Mouse (Mus musculus) heart, adult 2 months (tissue): Measurements from ENCODE around the gene Bsg. TPM values are rescaled to one million over a fixed set of nuclear protein-coding genes. Genes with fewer than 3 reads are reported as not detected.
A peak's percentile ranks its signal among the peaks of the same experiment; 100 is the strongest.

ENCODE experiments used
- DNase-seq, 2 experiments: peaks; one replicate each; pipeline ENCODE4 v3.0.0; 2021
- H3K27ac ChIP-seq: fragments of 200-600 bp; 2 replicates; pipeline ENCODE4 v1.8.1; 2022
- H3K27me3 ChIP-seq: fragments of 200-500 bp; 2 replicates; pipeline ENCODE4 v1.6.1; 2012; ENCODE audit warnings: mild to moderate bottlenecking, low read length, inconsistent platforms, mixed read lengths; ENCODE audit not compliant: control insufficient read depth, insufficient read depth
- H3K36me3 ChIP-seq: fragments of 200-500 bp; 2 replicates; pipeline ENCODE4 v1.6.1; 2012; ENCODE audit warnings: low read length, inconsistent platforms; ENCODE audit not compliant: control insufficient read depth, insufficient read depth
- H3K4me1 ChIP-seq: fragments of 200-500 bp; 2 replicates; pipeline ENCODE4 v1.6.1; 2011; ENCODE audit warnings: low read length; ENCODE audit not compliant: control insufficient read depth, insufficient read depth
- H3K4me3 ChIP-seq: fragments of 200-600 bp; 2 replicates; pipeline ENCODE4 v1.8.1; 2022
- H3K79me2 ChIP-seq: fragments of 200-500 bp; replicated peaks from 2 replicates; pipeline ENCODE4 v1.6.1; 2012; ENCODE audit warnings: mild to moderate bottlenecking, inconsistent platforms, low read length, moderate library complexity, mixed read lengths; ENCODE audit not compliant: control insufficient read depth, insufficient read depth
- H3K9ac ChIP-seq: fragments of 200-500 bp; 2 replicates; pipeline ENCODE4 v1.6.1; 2012; ENCODE audit warnings: low read depth, mild to moderate bottlenecking, control low read depth, inconsistent platforms, low read length, mixed read lengths
- CTCF ChIP-seq: fragments of 200-600 bp; IDR thresholded peaks from 2 replicates; pipeline ENCODE4 v1.8.1; 2022; ENCODE audit warnings: antibody characterized with exemption, mild to moderate bottlenecking, moderate library complexity
- EP300 ChIP-seq: fragments of 200-500 bp; IDR thresholded peaks from 2 replicates; pipeline ENCODE4 v1.6.1; 2011; ENCODE audit warnings: low read depth, low read length, control low read depth; ENCODE audit not compliant: insufficient read depth
- POLR2A ChIP-seq: fragments of 200-500 bp; IDR thresholded peaks from 2 replicates; pipeline ENCODE4 v1.6.1; 2011; ENCODE audit warnings: mild to moderate bottlenecking, low read depth, low read length, control low read depth; ENCODE audit not compliant: insufficient read depth
- WGBS: fragments of 180-500 bp; shearing (Covaris S2); methylation state at CpG from one replicate; pipeline ENCODE4 v1.1.7; 2018; 5-methylcytosine and 5-hydroxymethylcytosine counted together
- intact Hi-C: fragments of 180-260 bp; cut with DNase I; formaldehyde crosslinking; loops from one replicate; pipeline ENCODE4 v1.15.1; 2025
- polyA plus RNA-seq: library from polyadenylated mRNA; depleted of rRNA; stranded (reverse); fragments of >200 nt; gene quantifications from 2 replicates; pipeline ENCODE4 v1.2.3, GENCODE M21; 2012
- total RNA-seq, 2 experiments: library from RNA; stranded (reverse); gene quantifications; 2 replicates each; pipeline ENCODE4 v1.2.3; 2021

Gene Bsg
- total and polyA plus RNA-seq, 3 experiments: 1,364 to 1,570 (median 1,491) TPM

- under 1% methylated on average over 10 of the region's 10 CpGs for WGBS
- no peaks in the 10 kb centered on the region for H3K27me3 ChIP-seq
- DNase-seq: no peak
- peak overlapping the region; percentile 95 for H3K9ac ChIP-seq
- peaks cover 8% of the 10 kb centered on the region; the same call in 1 of the 2 replicates for H3K79me2 ChIP-seq
- intact Hi-C loops: loop anchor here (5.0 kb wide), 1 partner anchor 77 kb away; no protein-coding TSS in a partner anchor
- peaks cover 22% of the 10 kb centered on the region for H3K4me1 ChIP-seq
- H3K27ac ChIP-seq: peak overlapping the region; percentile 99
- TF ChIP-seq CTCF (no peak), POLR2A (no peak), EP300 (no peak)
- peak overlapping the region; percentile 100 for H3K4me3 ChIP-seq
- H3K36me3 ChIP-seq: no peaks in the 10 kb centered on the region; the same call in 1 of the 2 replicates
These were observed 674 bp downstream of the Bsg start for GRCm38 (mm10) chr10:79704970-79705360.

GRCm38 (mm10) chr10:79705951-79706350 is 1.7 kb downstream of the Bsg start:
- Histone ChIP-seq H3K4me1 (peaks cover 21% of the 10 kb centered on the region), H3K36me3 (no peaks in the 10 kb centered on the region; the same call in 1 of the 2 replicates), H3K79me2 (peaks cover 8% of the 10 kb centered on the region; the same call in 1 of the 2 replicates), H3K27ac (peak overlapping the region; percentile 99), H3K9ac (peak overlapping the region; percentile 95), H3K27me3 (no peaks in the 10 kb centered on the region), H3K4me3 (peak overlapping the region; percentile 100)
- WGBS: 47% methylated on average over 5 of the region's 5 CpGs
- no peak for TF ChIP-seq POLR2A
- TF ChIP-seq EP300: no peak
- TF ChIP-seq CTCF: no peak
- intact Hi-C loops: loop anchor here (5.0 kb wide), 1 partner anchor 76 kb away; no protein-coding TSS in a partner anchor
- no peak for DNase-seq

- Histone ChIP-seq H3K4me3 (peak overlapping the region; percentile 100; the same call in 1 of the 2 replicates), H3K27ac (peak overlapping the region; percentile 99), H3K27me3 (no peaks in the 10 kb centered on the region), H3K9ac (peak overlapping the region; percentile 95), H3K36me3 (no peaks in the 10 kb centered on the region; the same call in 1 of the 2 replicates), H3K4me1 (peaks cover 19% of the 10 kb centered on the region), H3K79me2 (peaks cover 8% of the 10 kb centered on the region; the same call in 1 of the 2 replicates)
- intact Hi-C loops: loop anchor here (5.0 kb wide), 1 partner anchor 76 kb away; no protein-coding TSS in a partner anchor
- WGBS: 50% methylated on average over 5 of the region's 5 CpGs
- TF ChIP-seq CTCF: no peak
- 0 out of 2 replicates have a peak, but pooled peaks have one; percentile 7 for TF ChIP-seq POLR2A
- no peak for DNase-seq
These were observed 2.3 kb downstream of the Bsg start for GRCm38 (mm10) chr10:79706406-79707094.

GRCm38 (mm10) chr10:79707162-79707561 is 2.9 kb downstream of the Bsg start:
- Histone ChIP-seq H3K27ac (peak overlapping the region; percentile 99), H3K27me3 (no peaks in the 10 kb centered on the region), H3K9ac (no peak overlapping the region; the same call in 1 of the 2 replicates), H3K4me1 (peaks cover 19% of the 10 kb centered on the region), H3K4me3 (no peak overlapping the region; the same call in 1 of the 2 replicates), H3K36me3 (no peaks in the 10 kb centered on the region; the same call in 1 of the 2 replicates), H3K79me2 (peaks cover 8% of the 10 kb centered on the region; the same call in 1 of the 2 replicates)
- TF ChIP-seq POLR2A (no peak), CTCF (no peak), EP300 (no peak)
- no peak for DNase-seq
- intact Hi-C loops: loop anchor here (5.0 kb wide), 1 partner anchor 75 kb away; no protein-coding TSS in a partner anchor
- WGBS: 36% methylated on average over 1 of the region's 1 CpGs

- intact Hi-C loops: loop anchor here (5.0 kb wide), 1 partner anchor 75 kb away; no protein-coding TSS in a partner anchor
- no peak overlapping the region for H3K4me3 ChIP-seq
- peaks cover 22% of the 10 kb centered on the region for H3K4me1 ChIP-seq
- TF ChIP-seq POLR2A: 0 out of 2 replicates have a peak, but pooled peaks have one; percentile 23
- TF ChIP-seq EP300: no peak
- TF ChIP-seq CTCF: no peak
- no peak for DNase-seq
- no peaks in the 10 kb centered on the region for H3K27me3 ChIP-seq
- H3K9ac ChIP-seq: no peak overlapping the region
- no peak overlapping the region; the same call in 1 of the 2 replicates for H3K27ac ChIP-seq
- no peaks in the 10 kb centered on the region; the same call in 1 of the 2 replicates for H3K36me3 ChIP-seq
- peaks cover 8% of the 10 kb centered on the region; the same call in 1 of the 2 replicates for H3K79me2 ChIP-seq
- WGBS: 47% methylated on average over 4 of the region's 4 CpGs
These were observed 3.5 kb downstream of the Bsg start for GRCm38 (mm10) chr10:79707759-79708158.

GRCm38 (mm10) chr10:79708668-79709067 is 4.4 kb downstream of the Bsg start:
- TF ChIP-seq EP300: no peak
- TF ChIP-seq POLR2A: no peak
- no peak for TF ChIP-seq CTCF
- H3K4me1 ChIP-seq: peaks cover 22% of the 10 kb centered on the region
- 0 out of 2 replicates have a peak overlapping the region, but pooled peaks have one; percentile 8 for H3K9ac ChIP-seq
- H3K79me2 ChIP-seq: peaks cover 8% of the 10 kb centered on the region; the same call in 1 of the 2 replicates
- DNase-seq: no peak
- H3K27ac ChIP-seq: no peak overlapping the region
- no peak overlapping the region for H3K4me3 ChIP-seq
- no peaks in the 10 kb centered on the region; the same call in 1 of the 2 replicates for H3K36me3 ChIP-seq
- no peaks in the 10 kb centered on the region for H3K27me3 ChIP-seq
- 66% methylated on average over 21 of the region's 21 CpGs for WGBS
- intact Hi-C loops: loop anchor here (5.0 kb wide), 1 partner anchor 74 kb away; no protein-coding TSS in a partner anchor
